ENCODE assay signal across 13 mouse cellular contexts in the genomic region with DNA sequence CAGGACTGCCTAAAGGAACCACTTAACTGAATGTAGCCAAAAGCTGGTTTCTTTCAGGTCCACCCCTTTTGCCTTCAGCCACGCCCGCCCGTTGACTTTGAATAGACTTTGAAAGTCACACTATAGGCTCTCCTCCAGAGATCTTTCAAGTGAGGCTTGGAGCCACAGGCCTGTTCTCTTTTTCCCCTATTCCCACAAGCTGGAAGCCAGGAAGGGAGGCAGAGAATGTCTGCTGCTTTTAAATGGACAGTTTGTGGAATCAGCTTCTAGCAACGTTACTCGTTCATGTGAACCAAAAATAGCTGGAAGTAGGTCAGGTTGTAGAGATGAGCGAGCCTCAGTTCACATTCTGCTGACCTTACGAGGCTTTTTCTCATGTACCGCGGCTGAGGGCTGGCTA.
DNase-seq lines count a peak whose midpoint lies in the region; ATAC-seq and TF ChIP-seq lines count a peak whose summit lies in the region.
"Had no signal": no experiment of that assay in that cellular context is flagged by ENCODE, and none has a peak within 500 bp of the region (broad histone marks: within the 10 kb centered on the region; RNA-seq: fewer than 3 reads in every experiment).

No protein-coding gene starts in this region.

- no peak for TF ChIP-seq POLR2A in cortical plate, adult 2 months (IDR thresholded peaks at IDR 0.05; ENCODE audit: extremely low read depth, insufficient read depth, low read length)

- no peaks in the 10 kb centered on the region for H3K9me3 ChIP-seq in hindbrain, embryonic 14.5 days (ENCODE audit: control insufficient read depth, low read length)
- H3K9me3 ChIP-seq in hindbrain, embryonic 10.5 days, result no peaks in the 10 kb centered on the region
- H3K9me3 ChIP-seq in hindbrain, embryonic 16.5 days (ENCODE audit: control insufficient read depth, low read length), result no peaks in the 10 kb centered on the region
- H3K9me3 ChIP-seq: G1E; limb, embryonic 15.5 days had no signal

- no peak for ATAC-seq in hindbrain, embryonic 14.5 days (ENCODE audit: low FRiP score)
- ATAC-seq in hindbrain, embryonic 16.5 days, result no peak

- 67% methylated on average over 9 of the region's 9 CpGs for WGBS in hindbrain, embryonic 14.5 days
- WGBS in hindbrain, embryonic 10.5 days, result 77% methylated on average over 9 of the region's 9 CpGs
- 61% methylated on average over 9 of the region's 9 CpGs for WGBS in hindbrain, embryonic 16.5 days

- H3K36me3 ChIP-seq in hindbrain, embryonic 14.5 days (replicated peaks; ENCODE audit: control insufficient read depth, insufficient read depth), result no peaks in the 10 kb centered on the region
- no peaks in the 10 kb centered on the region for H3K36me3 ChIP-seq in hindbrain, embryonic 10.5 days
- no peaks in the 10 kb centered on the region for H3K36me3 ChIP-seq in hindbrain, embryonic 16.5 days (ENCODE audit: control insufficient read depth, insufficient read depth, low read length)
- H3K36me3 ChIP-seq: G1E; limb, embryonic 15.5 days had no signal

- H3K4me1 ChIP-seq in hindbrain, embryonic 14.5 days (replicated peaks; ENCODE audit: control insufficient read depth, insufficient read depth, low read length), result peaks cover 25% of the 10 kb centered on the region; the same call in 1 of the 2 replicates
- peaks cover 12% of the 10 kb centered on the region; the same call in 1 of the 2 replicates for H3K4me1 ChIP-seq in hindbrain, embryonic 10.5 days (replicated peaks)
- H3K4me1 ChIP-seq in cortical plate, adult 2 months (ENCODE audit: control insufficient read depth, insufficient read depth, low read length), result peaks cover 24% of the 10 kb centered on the region
- peaks cover 16% of the 10 kb centered on the region for H3K4me1 ChIP-seq in hindbrain, embryonic 16.5 days (ENCODE audit: control insufficient read depth, insufficient read depth, low read depth, low read length)
- H3K4me1 ChIP-seq: limb, embryonic 15.5 days had no signal

- DNase-seq in hindbrain, embryonic 14.5 days (ENCODE audit: low spot score), result no peak
- DNase-seq in hindbrain, embryonic 10.5 days (ENCODE audit: low spot score), result no peak
- peak; percentile 57 for DNase-seq in Muller cell, postnatal 12 days (ENCODE audit: inconsistent ontology term)
- no peak for DNase-seq in kidney, adult 11 months
- no peak for DNase-seq in adrenal gland, postnatal 14 days
- DNase-seq: adrenal gland, adult 8-10 months; cerebellum, postnatal 14 days; kidney, adult 9 months had no signal

- no peak overlapping the region for H3K4me3 ChIP-seq in hindbrain, embryonic 14.5 days (replicated peaks; ENCODE audit: low read length)
- no peak overlapping the region for H3K4me3 ChIP-seq in hindbrain, embryonic 10.5 days
- no peak overlapping the region for H3K4me3 ChIP-seq in cortical plate, adult 2 months (ENCODE audit: insufficient read depth, low read length)
- no peak overlapping the region for H3K4me3 ChIP-seq in hindbrain, embryonic 16.5 days (ENCODE audit: low read length)
- H3K4me3 ChIP-seq: erythroblast, embryonic 14.5 days; limb, embryonic 15.5 days had no signal

- peak overlapping the region; percentile 50 for H3K27ac ChIP-seq in hindbrain, embryonic 14.5 days
- H3K27ac ChIP-seq in hindbrain, embryonic 10.5 days, result no peak overlapping the region
- 0 out of 2 replicates have a peak overlapping the region, but pooled peaks have one; percentile 32 for H3K27ac ChIP-seq in cortical plate, adult 2 months (ENCODE audit: insufficient read depth, low read length)
- peak overlapping the region; percentile 31; the same call in 1 of the 2 replicates for H3K27ac ChIP-seq in hindbrain, embryonic 16.5 days (ENCODE audit: low read depth, low read length)
- H3K27ac ChIP-seq: limb, embryonic 15.5 days had no signal

- no peak overlapping the region for H3K9ac ChIP-seq in hindbrain, embryonic 14.5 days
- no peak overlapping the region for H3K9ac ChIP-seq in hindbrain, embryonic 16.5 days (ENCODE audit: low read depth, low read length)
- H3K9ac ChIP-seq: limb, embryonic 15.5 days had no signal

- no peak overlapping the region for H3K4me2 ChIP-seq in hindbrain, embryonic 14.5 days (replicated peaks)
- no peak overlapping the region for H3K4me2 ChIP-seq in hindbrain, embryonic 16.5 days (ENCODE audit: low read length)
- H3K4me2 ChIP-seq: limb, embryonic 15.5 days had no signal

- TF ChIP-seq CTCF in cortical plate, adult 2 months (IDR thresholded peaks at IDR 0.05; ENCODE audit: extremely low read depth, insufficient read depth, low read length), result no peak

- H3K27me3 ChIP-seq in hindbrain, embryonic 14.5 days (ENCODE audit: control insufficient read depth, insufficient read depth, low read length), result no peaks in the 10 kb centered on the region
- no peaks in the 10 kb centered on the region for H3K27me3 ChIP-seq in hindbrain, embryonic 10.5 days (ENCODE audit: insufficient read depth, poor library complexity, severe bottlenecking)
- no peaks in the 10 kb centered on the region for H3K27me3 ChIP-seq in hindbrain, embryonic 16.5 days (replicated peaks; ENCODE audit: control insufficient read depth, insufficient read depth, low read length)
- H3K27me3 ChIP-seq: limb, embryonic 15.5 days had no signal
